Mouse (Mus musculus) right cerebral cortex, postnatal 14 days (tissue): ENCODE measurements around the gene Dpp8.

Experiments
- DNase-seq: peaks from one replicate; pipeline ENCODE4 v3.0.0; 2022

The Dpp8 gene

GRCm38 (mm10) chr9:65094237-65094636 is 62.0 kb downstream of the Dpp8 start:
- peak; percentile 59 for DNase-seq

DNA sequence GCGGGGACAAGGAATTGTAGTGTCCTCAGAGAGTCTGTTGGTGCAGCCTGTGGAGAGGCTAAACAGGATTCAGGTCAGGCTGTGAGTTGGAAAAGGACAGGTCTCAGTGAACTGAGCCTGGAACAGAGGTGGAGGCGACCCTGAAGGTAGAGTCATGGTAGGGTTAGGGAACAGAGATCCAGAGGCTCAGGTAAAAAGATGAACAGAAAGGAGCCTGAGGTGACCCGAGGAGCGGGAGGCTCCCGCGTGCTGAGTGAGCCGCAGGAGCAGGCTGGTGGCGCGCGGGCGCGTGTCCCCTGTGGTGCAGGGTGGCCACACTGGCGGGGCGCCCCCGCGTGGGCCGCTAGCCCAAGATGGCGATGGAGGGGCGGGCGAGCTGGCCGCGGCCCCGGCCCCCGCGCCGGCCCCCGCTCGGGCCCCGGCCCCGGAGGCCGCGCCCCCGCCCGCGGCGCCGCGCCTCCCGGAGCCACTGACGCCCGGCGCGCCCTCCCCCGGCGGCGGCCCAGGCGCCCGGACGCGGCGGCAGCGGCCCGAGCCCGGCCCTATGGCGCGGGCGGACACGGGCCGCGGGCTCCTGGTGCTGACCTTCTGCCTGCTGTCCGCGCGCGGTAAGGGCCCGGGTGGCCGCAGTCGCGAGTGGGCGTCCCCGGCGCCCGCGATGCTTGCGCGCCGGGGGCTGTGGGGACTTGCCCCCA is 68.9 kb downstream of the Dpp8 start, which contains the start of gene Igdcc4:
Gene Igdcc4 (plus strand): TSS at position 496 of the 695 bp plus-strand sequence.
- DNase-seq, result peak; percentile 43

DNA sequence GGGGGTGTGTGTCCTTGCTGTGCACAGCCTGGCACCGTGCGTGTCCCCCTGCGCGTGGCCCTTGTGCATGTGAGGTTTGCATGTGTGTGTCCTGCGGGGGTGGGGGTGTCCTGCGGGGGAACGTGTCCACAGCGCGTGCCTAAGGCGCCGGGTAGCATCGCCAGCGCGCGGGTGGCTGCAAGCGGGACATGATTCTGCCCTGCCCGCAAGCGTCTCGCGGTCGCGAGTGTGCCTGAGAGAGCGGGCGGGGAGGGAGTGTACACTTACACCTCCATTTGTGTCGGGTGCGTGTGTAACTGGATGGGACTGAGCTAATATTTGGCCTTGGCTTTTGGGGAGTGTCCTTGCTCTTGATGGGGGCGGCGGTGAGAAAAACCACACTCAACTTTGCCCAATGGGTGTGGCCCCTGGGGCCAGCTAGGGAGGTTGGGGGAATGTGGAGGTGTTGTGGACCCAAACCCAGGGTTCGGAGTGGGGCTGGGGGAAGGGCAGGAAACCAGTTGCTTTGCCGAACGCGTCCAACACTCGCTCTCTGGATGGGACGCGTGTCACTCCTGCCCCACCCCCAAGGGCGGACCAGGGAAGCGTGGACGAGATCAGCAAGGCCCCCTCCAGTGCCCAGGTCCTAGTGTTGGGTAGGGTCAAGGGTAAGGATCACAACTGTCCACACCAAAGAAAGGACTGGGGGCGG is 69.6 kb downstream of the Dpp8 start:
- DNase-seq, result peak; percentile 48

DNA sequence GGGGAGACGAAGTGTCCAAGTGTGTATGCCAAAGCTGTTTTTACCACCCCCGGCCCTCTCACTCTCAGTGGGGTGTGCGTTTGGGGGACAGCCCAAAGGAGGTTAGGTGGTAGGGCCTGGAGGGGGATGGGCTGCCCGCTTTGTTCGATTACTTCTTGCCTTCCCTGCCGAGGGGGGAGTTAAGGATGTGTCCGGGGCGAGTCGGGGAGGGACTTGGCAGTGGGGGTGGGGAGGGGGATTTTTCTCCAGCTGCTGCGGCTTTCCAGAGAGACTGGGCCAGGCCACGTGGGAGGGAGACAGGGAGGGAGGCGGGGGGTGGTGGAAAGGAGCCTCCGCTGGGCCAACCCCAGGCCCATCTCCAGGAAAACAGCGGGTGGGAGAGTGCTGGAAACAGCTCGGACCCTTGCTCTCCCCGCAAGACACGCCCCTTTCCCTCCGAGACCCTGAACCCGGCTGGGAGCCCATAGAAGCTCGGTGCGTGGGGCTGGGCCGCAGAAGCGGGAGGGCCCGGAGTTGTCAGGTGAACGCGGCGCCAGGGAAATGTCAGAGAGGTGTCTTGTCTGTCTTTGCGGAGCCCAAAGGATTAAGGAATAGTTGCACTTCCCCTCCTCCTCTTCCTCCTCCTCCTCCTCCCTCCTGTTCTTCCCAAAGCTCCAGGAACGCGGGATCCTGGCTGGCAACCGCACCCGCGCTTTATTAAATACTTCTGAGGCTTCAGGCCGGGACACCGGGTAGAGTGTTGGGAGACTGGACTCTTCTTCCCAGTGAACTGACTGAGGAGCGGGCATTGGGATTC is 70.4 kb downstream of the Dpp8 start:
- peak; percentile 49 for DNase-seq

- peak; percentile 29 for DNase-seq
Observed at GRCm38 (mm10) chr9:65103173-65103752, 71.0 kb downstream of the Dpp8 start.

DNA sequence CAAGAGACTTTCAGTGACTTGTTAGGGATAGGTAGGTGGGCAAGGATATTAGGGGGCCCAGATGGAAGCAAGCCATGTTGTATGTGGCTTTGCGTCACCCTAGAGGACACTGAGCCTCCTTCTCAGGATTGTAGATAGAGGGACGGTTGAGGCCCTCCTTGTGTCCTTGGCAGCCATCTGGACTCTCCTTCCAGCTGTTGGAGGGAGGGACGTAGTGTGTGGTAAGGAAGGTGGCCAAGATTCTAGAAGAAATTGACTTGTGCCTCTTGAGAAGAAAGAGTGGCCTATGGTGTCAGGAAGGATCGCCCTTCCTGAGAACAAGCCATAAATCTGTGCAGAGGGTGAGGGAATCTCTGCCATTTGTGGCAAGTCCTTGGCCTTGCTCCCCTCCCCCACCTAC is 74.6 kb downstream of the Dpp8 start:
- DNase-seq, result no peak

DNA sequence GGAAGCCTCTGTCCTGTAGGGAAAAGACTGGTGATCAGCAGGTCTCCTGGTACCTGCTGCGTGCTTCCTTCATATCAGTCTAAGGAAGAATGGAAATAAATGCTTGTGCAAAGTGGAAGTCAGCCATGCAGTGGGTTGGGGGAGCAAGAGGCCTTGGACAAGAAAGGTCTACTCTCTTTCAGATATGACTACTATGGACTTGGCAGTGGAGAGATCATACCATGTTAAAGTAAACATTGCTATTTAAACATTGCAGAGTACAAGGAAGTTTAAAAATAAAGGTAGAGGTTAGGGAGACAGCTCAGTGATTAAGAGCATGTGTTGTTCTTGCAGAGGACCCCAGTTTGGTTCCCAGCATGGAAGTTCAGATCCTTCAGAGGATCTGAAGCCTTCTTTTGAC is 75.7 kb downstream of the Dpp8 start:
- no peak for DNase-seq

- DNase-seq, result peak; percentile 54
Observed at GRCm38 (mm10) chr9:65109132-65110072, 77.2 kb downstream of the Dpp8 start.

DNA sequence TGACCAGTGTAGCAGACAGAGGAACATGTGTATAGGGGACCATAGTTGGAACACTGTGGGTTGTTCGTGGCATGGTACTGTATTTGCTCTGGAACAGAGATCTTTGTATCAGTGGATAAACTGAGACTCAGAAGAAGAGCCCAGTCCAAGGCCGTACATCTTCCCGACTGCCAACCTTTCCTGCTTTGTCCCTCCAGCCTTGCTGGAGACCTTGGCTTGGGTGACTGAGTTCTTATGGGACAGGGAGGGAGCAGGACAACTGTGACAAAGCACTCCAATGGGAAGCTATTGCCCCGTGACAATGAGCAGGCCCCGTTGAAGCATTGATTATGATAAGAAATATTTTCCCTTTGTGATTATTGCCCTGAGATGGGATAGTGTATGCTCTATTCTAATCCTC is 79.5 kb downstream of the Dpp8 start:
- DNase-seq, result no peak

GRCm38 (mm10) chr9:65113694-65114093 is 81.5 kb downstream of the Dpp8 start:
- no peak for DNase-seq

GRCm38 (mm10) chr9:65115891-65116290 is 83.7 kb downstream of the Dpp8 start:
- no peak for DNase-seq

- no peak for DNase-seq
Observed at GRCm38 (mm10) chr9:65117516-65117915, 85.3 kb downstream of the Dpp8 start.

DNA sequence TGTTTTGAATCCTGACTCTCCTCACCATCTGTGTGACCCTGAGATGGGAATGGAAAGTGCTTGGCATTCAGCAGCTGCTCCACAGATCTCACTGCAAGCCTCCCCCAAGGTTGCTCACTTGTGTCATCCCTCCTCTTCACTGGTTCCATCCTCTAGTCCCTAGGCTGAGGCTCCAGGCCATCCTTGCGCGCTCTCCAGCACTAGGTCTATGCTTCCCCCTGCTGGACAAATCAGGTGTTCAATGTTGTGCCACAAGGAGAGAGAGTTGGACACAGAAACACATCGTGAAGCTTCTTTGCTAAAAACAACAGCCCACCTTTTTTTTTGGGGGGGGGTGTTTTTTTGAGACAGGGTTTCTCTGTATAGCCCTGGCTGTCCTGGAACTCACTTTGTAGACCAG is 88.7 kb downstream of the Dpp8 start:
- DNase-seq, result peak; percentile 70

- DNase-seq, result peak; percentile 78
Observed at GRCm38 (mm10) chr9:65122545-65122944, 90.3 kb downstream of the Dpp8 start.

GRCm38 (mm10) chr9:65123552-65124168 is 91.4 kb downstream of the Dpp8 start:
- peak; percentile 59 for DNase-seq

GRCm38 (mm10) chr9:65128123-65128815 is 96.1 kb downstream of the Dpp8 start:
- DNase-seq, result peak; percentile 57

- DNase-seq, result no peak
Observed at GRCm38 (mm10) chr9:65131717-65132116, 99.5 kb downstream of the Dpp8 start.
